Mouse (Mus musculus) midbrain, embryonic 12.5 days (tissue): ENCODE measurements around the gene Ccdc120. TPM values are rescaled to one million over a fixed set of nuclear protein-coding genes. Genes with fewer than 3 reads are reported as not detected.
"Not testable (repeated sequence)": the region's sequence is repeated elsewhere in the genome, so short reads cannot be mapped to it uniquely, and the experiment has no call there.

ENCODE experiments used
- ATAC-seq: fragments of 200-750 bp; cut with Nextera tagmentation; 2 replicates; pipeline ENCODE4 v1.8.0; 2017; ENCODE audit warnings: low read depth, moderate TSS enrichment, moderate library complexity; ENCODE audit not compliant: low FRiP score
- H3K27ac ChIP-seq: fragments of 300-500 bp; sonication (generic); replicated peaks from 2 replicates; pipeline ENCODE4 v1.5.1; 2016; ENCODE audit warnings: mild to moderate bottlenecking
- H3K27me3 ChIP-seq: fragments of 300-500 bp; sonication (generic); 2 replicates; pipeline ENCODE4 v1.6.1; 2016; ENCODE audit warnings: mild to moderate bottlenecking
- H3K36me3 ChIP-seq: fragments of 300-500 bp; sonication (generic); 2 replicates; pipeline ENCODE4 v1.6.1; 2016
- H3K4me1 ChIP-seq: fragments of 300-500 bp; sonication (generic); 2 replicates; pipeline ENCODE4 v1.6.1; 2016
- H3K4me2 ChIP-seq: fragments of 300-500 bp; sonication (generic); replicated peaks from 2 replicates; pipeline ENCODE4 v1.6.1; 2016; ENCODE audit warnings: mild to moderate bottlenecking, moderate library complexity
- H3K4me3 ChIP-seq: fragments of 300-500 bp; sonication (generic); 2 replicates; pipeline ENCODE4 v1.5.1; 2016; ENCODE audit warnings: mild to moderate bottlenecking
- H3K9ac ChIP-seq: fragments of 300-500 bp; sonication (generic); replicated peaks from 2 replicates; pipeline ENCODE4 v1.6.1; 2016; ENCODE audit warnings: mild to moderate bottlenecking, moderate library complexity
- H3K9me3 ChIP-seq: fragments of 300-500 bp; sonication (generic); 2 replicates; pipeline ENCODE4 v1.6.1; 2016; ENCODE audit warnings: mild to moderate bottlenecking
- WGBS: fragments of 180-500 bp; shearing (Covaris S2); methylation state at CpG from one replicate; pipeline ENCODE4 v1.1.7; 2016; 5-methylcytosine and 5-hydroxymethylcytosine counted together
- polyA plus RNA-seq: library from polyadenylated mRNA; unstranded; fragments of >200 nt; fragmentation: Nextera tagmentation; extraction: Ambion mirVana; gene quantifications from 2 replicates; pipeline ENCODE4 v1.2.1, GENCODE M21; 2016

Gene Ccdc120
- polyA plus RNA-seq, 1 experiment from 2014 or later, result 34.1 TPM

GRCm38 (mm10) chrX:7722282-7722611 is 28.5 kb downstream of the Ccdc120 start:
- H3K27me3 ChIP-seq, result no peaks in the 10 kb centered on the region
- no peak; the same call in 1 of the 2 replicates for ATAC-seq

GRCm38 (mm10) chrX:7721514-7722281 is 29.0 kb downstream of the Ccdc120 start, which contains the start of gene Gm45208:
Gene Gm45208 (plus strand): TSS chrX:7722245.
- Histone ChIP-seq H3K4me2 (peak within 1 kb of the TSS; percentile 59), H3K4me3 (peak within 1 kb of the TSS; percentile 57), H3K4me1 (peaks cover 4% of the 10 kb centered on the region; the same call in 1 of the 2 replicates), H3K27me3 (no peaks in the 10 kb centered on the region), H3K9ac (peak within 1 kb of the TSS; percentile 59), H3K9me3 (no peaks in the 10 kb centered on the region), H3K27ac (peak within 1 kb of the TSS; percentile 90), H3K36me3 (peaks cover 13% of the 10 kb centered on the region; the same call in 1 of the 2 replicates)
- ATAC-seq, result peak; percentile 87
- 23% methylated on average over 22 of the region's 22 CpGs for WGBS

More at GRCm38 (mm10) chrX:7722282-7722611, 28.5 kb downstream of the Ccdc120 start:
- Histone ChIP-seq H3K36me3 (peaks cover 16% of the 10 kb centered on the region; the same call in 1 of the 2 replicates), H3K4me2 (peak overlapping the region; percentile 59), H3K4me3 (peak overlapping the region; percentile 57), H3K9ac (peak overlapping the region; percentile 59), H3K9me3 (no peaks in the 10 kb centered on the region), H3K4me1 (peaks cover 4% of the 10 kb centered on the region; the same call in 1 of the 2 replicates), H3K27ac (0 out of 2 replicates have a peak overlapping the region, but pooled peaks have one; percentile 90)
- 20% methylated on average over 11 of the region's 11 CpGs for WGBS

- not testable (repeated sequence) for ATAC-seq, H3K9me3 ChIP-seq, H3K4me2 ChIP-seq, H3K27me3 ChIP-seq, H3K27ac ChIP-seq, H3K36me3 ChIP-seq, H3K9ac ChIP-seq, H3K4me3 ChIP-seq, H3K4me1 ChIP-seq
- WGBS, result 32% methylated on average over 1 of the region's 1 CpGs
Measured at GRCm38 (mm10) chrX:7716058-7716457, 34.6 kb downstream of the Ccdc120 start.

- 0 out of 2 replicates have a peak within 1 kb of the TSS, but pooled peaks have one; percentile 39 for H3K27ac ChIP-seq
- ATAC-seq, result peak; percentile 98
- H3K36me3 ChIP-seq, H3K9me3 ChIP-seq, H3K4me1 ChIP-seq, H3K27me3 ChIP-seq: not testable (repeated sequence)
- peak within 1 kb of the TSS; percentile 34 for H3K4me3 ChIP-seq
- H3K9ac ChIP-seq, result peak within 1 kb of the TSS; percentile 37; the same call in 1 of the 2 replicates
- 16% methylated on average over 53 of the region's 60 CpGs for WGBS
- peak within 1 kb of the TSS; percentile 50 for H3K4me2 ChIP-seq
Measured at GRCm38 (mm10) chrX:7714135-7714899, 36.4 kb downstream of the Ccdc120 start, which contains the start of gene Wdr45. Gene Wdr45 (plus strand): TSS chrX:7714333.

- not testable (repeated sequence) for H3K9me3 ChIP-seq, H3K36me3 ChIP-seq, H3K27me3 ChIP-seq, ATAC-seq, H3K4me1 ChIP-seq
- WGBS, result 32% methylated on average over 6 of the region's 12 CpGs
- peak overlapping the region; percentile 34 for H3K4me3 ChIP-seq
- H3K9ac ChIP-seq, result peak overlapping the region; percentile 37; the same call in 1 of the 2 replicates
- H3K4me2 ChIP-seq, result peak overlapping the region; percentile 50
- 0 out of 2 replicates have a peak overlapping the region, but pooled peaks have one; percentile 39 for H3K27ac ChIP-seq
Measured at GRCm38 (mm10) chrX:7713764-7714134, 37.0 kb downstream of the Ccdc120 start.

GRCm38 (mm10) chrX:7696954-7697381 is 53.7 kb downstream of the Ccdc120 start, which contains the start of gene Gpkow:
Gene Gpkow (plus strand): TSS chrX:7697131.
- WGBS, result 23% methylated on average over 33 of the region's 33 CpGs
- Histone ChIP-seq H3K9ac (peak within 1 kb of the TSS; percentile 57), H3K27ac (no peak within 1 kb of the TSS), H3K4me2 (peak within 1 kb of the TSS; percentile 57), H3K9me3 (no peaks in the 10 kb centered on the region), H3K36me3 (peaks cover 3% of the 10 kb centered on the region), H3K27me3 (no peaks in the 10 kb centered on the region), H3K4me1 (0 out of 2 replicates have a peak, but pooled peaks cover 4% of the 10 kb centered on the region), H3K4me3 (peak within 1 kb of the TSS; percentile 57)
- peak; percentile 94 for ATAC-seq

- 0 out of 2 replicates have a peak overlapping the region, but pooled peaks have one; percentile 57 for H3K4me3 ChIP-seq
Measured at GRCm38 (mm10) chrX:7696520-7696919, 54.2 kb downstream of the Ccdc120 start.

GRCm38 (mm10) chrX:7692862-7693261 is 57.8 kb downstream of the Ccdc120 start:
- ATAC-seq, result no peak
- no peak overlapping the region for H3K27ac ChIP-seq
- H3K9me3 ChIP-seq, result no peaks in the 10 kb centered on the region
- no peaks in the 10 kb centered on the region for H3K36me3 ChIP-seq
- H3K4me3 ChIP-seq, result no peak overlapping the region
- H3K9ac ChIP-seq, result no peak overlapping the region
- WGBS, result 46% methylated on average over 4 of the region's 4 CpGs
- H3K27me3 ChIP-seq, result no peaks in the 10 kb centered on the region
- no peak overlapping the region for H3K4me2 ChIP-seq
- 0 out of 2 replicates have a peak, but pooled peaks cover 3% of the 10 kb centered on the region for H3K4me1 ChIP-seq

More at GRCm38 (mm10) chrX:7696520-7696919, 54.2 kb downstream of the Ccdc120 start:
- Histone ChIP-seq H3K4me1 (0 out of 2 replicates have a peak, but pooled peaks cover 4% of the 10 kb centered on the region), H3K27ac (no peak overlapping the region), H3K36me3 (no peaks in the 10 kb centered on the region; the same call in 1 of the 2 replicates), H3K9ac (no peak overlapping the region), H3K4me2 (peak overlapping the region; percentile 40), H3K27me3 (no peaks in the 10 kb centered on the region), H3K9me3 (no peaks in the 10 kb centered on the region)
- ATAC-seq, result no peak; the same call in 1 of the 2 replicates
- 45% methylated on average over 6 of the region's 6 CpGs for WGBS

GRCm38 (mm10) chrX:7690486-7690885 is 60.2 kb downstream of the Ccdc120 start:
- H3K9ac ChIP-seq, result no peak overlapping the region
- 76% methylated on average over 3 of the region's 3 CpGs for WGBS
- no peaks in the 10 kb centered on the region for H3K36me3 ChIP-seq
- H3K4me3 ChIP-seq, result no peak overlapping the region
- H3K4me2 ChIP-seq, result no peak overlapping the region
- H3K27ac ChIP-seq, result no peak overlapping the region
- no peaks in the 10 kb centered on the region for H3K27me3 ChIP-seq
- H3K4me1 ChIP-seq, result no peaks in the 10 kb centered on the region
- H3K9me3 ChIP-seq, result no peaks in the 10 kb centered on the region
- no peak for ATAC-seq

- no peaks in the 10 kb centered on the region for H3K9me3 ChIP-seq
- H3K36me3 ChIP-seq, result no peaks in the 10 kb centered on the region
- 79% methylated on average over 2 of the region's 2 CpGs for WGBS
- no peaks in the 10 kb centered on the region for H3K4me1 ChIP-seq
- no peak overlapping the region for H3K4me3 ChIP-seq
- H3K27ac ChIP-seq, result no peak overlapping the region
- no peak overlapping the region for H3K9ac ChIP-seq
- no peak for ATAC-seq
- no peaks in the 10 kb centered on the region for H3K27me3 ChIP-seq
- H3K4me2 ChIP-seq, result no peak overlapping the region
Measured at GRCm38 (mm10) chrX:7688321-7688720, 62.4 kb downstream of the Ccdc120 start.
